Mouse (Mus musculus): ENCODE measurements at regions not wholly inside any gene's neighbourhood (a gene's known extent, or its start where the extent isn't known, plus 50 kb on each side); places are given as distances from the start of the nearest gene placed in this dataset.

DNA sequence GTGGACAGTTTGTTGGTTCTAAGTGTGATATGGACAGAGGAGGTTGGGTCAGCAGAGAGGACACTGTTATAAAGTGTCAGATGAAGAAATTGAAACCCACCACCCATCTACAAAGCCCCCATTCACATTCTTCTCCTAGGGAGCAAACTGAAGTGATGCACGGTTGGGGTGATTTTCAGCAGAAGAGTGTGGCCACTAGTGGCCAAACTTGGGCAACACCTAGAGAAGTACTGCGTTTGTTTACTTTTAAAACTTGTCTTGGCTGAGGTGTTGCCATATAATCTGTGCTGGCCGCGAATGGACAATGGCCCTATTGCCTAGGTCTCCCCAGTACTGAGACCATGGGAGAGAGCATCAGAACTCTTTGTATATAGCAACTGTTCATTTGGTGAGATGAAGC, 150.8 kb upstream of the Cox10 start:
- no peak for DNase-seq (ENCODE audit: low spot score)

DNA sequence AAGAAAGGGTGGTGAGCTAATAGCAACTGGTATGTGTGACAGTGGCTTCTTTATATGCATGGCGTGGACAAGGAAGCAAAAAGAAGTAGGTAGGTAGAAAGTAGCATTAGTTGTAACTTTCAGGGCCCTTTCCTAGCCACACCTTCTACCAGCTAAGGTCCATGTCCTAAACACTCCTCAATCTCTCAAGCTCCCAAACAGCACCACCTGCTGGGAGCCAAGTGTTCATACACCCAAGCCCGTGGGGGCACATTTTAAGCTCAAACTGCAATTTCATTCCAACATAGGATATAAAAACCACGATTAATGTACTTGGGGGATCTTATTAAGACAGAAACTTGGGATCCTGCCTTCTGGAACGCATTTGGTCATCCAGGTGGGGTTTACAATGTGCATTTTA, 141.6 kb upstream of the Cox10 start:
- peak; percentile 25 for DNase-seq (ENCODE audit: low spot score)

DNA sequence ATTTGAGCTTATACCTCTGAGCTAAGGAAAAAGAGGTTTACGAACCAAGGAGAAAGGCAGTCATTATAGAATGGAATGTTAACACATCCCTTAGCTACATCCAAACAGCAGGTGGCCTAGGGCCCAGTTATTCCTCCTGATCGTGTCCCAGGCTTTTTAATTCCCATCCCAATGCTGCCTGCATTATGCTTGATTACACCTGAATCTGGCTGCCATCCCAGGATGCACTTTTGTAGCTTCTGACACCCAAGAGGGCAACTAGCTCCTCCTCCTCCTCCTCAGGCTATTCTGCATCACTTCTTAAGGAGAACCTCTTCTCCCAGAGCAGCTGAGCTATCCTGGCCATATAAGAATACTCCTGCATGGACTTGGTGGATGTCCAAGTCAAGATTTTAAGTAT, 137.9 kb upstream of the Cox10 start:
- no peak for DNase-seq (ENCODE audit: low spot score)

DNA sequence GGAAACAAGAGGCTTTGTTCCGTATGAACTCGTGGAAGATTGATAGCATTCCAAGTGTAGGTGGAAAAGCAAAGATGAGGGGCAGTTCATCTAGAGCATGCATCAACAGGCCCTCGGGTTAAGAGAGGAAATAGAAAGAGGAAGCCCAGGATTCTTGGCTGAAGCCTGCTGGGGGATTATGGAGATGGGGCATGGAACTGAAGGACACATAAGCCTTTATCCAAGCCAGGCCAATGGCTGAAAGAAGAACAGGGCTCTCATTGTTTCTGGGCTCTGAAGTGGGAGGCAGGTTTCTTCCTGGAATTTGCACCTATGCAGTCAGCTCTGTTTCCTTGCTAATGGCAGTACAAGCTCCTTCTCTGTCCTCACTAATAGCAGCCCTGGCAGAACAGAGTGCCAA, 131.6 kb upstream of the Cox10 start:
- DNase-seq (ENCODE audit: low spot score): no peak

DNA sequence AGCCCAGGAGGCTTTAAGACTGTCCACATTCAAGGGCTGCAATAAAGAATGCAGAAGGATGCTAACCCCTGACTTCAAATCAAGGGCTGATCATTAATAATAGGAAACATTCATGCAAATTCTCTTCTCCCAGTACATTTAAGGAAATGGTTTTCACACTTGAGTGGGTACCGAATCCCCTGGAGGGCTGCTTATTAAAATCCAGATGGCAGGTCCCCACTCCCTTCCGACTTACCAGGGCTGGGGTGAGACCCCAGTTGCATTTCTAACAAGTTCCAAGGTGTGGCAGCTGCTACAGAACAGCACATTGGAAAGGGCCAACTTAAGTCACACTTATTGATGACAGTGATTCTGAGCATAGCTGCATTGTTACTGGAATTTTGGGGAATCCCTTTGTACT, 129.0 kb upstream of the Cox10 start:
- DNase-seq (ENCODE audit: low spot score): no peak

DNA sequence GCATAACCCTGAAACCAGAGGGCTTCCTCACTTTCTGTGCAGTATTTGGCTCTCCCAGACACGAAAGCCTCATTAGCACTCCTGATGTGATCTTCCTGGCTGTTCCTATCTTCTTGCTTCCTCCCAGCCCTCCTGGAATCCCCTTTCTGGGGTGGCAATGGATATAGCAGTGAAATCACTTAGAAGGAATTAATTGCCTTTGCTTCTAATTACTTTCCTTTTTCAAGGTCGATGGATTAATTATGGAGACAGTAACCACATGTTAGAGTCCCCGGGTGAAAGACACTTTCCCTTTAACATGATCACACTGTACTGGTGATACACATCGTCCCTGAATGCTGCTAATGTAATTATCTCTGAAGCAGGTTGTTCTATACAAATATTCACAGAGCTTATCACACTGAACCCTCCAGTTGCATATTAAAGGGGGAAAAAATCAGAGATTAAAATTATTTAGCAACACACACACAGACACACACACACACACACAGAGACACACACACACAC, 128.1 kb upstream of the Cox10 start:
- DNase-seq (ENCODE audit: low spot score): no peak

DNA sequence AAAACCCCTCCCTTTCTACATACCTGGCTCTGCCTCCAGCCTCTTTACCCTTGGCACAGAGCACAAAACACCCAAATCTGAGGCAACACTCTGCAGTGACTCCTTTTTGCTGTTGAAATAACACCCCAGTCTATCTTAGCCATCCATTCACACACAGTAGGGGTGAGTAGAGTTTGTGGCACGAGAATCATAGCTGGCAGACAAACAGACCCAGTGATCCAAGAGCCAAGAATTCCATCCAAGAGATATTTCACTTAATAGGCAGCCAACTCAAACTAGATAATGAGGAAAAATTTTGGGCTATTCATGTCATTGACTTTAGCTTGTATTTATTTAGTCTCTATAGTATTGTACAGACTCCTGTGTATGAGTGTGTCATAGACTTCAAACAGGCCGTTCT, 126.9 kb upstream of the Cox10 start:
- DNase-seq (ENCODE audit: low spot score): no peak

DNA sequence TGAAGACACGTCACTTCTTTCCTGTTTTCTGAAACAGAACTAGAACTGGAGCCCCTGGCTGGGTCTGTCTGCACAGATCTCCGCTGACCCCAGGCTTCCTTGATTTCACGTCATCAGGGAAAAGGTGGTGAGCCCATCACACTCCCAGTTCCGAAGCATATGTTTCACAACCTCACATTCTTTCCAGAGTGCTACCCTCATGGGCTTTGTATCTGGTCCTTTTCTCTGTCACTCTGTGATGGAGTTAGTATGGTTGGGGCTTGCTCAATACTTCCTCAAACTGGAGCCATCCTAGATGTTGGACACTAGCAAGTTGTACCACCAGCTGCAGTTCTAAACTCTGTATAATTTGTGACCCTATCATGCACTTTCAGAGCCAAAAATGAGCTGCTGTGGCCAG, 125.8 kb upstream of the Cox10 start:
- no peak for DNase-seq (ENCODE audit: low spot score)

DNA sequence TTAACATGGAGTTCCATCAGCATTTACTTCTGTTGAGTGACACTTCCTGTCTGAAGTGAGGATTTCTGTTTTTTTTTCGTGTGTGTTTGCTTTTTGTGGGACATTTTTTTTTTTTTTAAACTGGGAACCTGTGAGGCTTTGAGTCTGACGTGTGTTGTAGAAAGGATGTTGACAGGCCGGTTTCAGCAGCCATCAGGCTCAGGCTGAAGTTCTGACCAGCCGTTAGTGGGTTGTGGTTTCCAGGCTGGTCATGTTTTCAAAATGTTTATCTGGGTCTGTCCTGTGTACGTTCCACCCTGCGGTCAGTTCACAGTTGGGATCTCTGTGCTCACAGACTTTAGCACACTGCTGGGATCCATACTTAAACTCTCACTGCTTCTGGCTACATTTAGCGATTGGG, 125.0 kb upstream of the Cox10 start:
- DNase-seq (ENCODE audit: low spot score): no peak

DNA sequence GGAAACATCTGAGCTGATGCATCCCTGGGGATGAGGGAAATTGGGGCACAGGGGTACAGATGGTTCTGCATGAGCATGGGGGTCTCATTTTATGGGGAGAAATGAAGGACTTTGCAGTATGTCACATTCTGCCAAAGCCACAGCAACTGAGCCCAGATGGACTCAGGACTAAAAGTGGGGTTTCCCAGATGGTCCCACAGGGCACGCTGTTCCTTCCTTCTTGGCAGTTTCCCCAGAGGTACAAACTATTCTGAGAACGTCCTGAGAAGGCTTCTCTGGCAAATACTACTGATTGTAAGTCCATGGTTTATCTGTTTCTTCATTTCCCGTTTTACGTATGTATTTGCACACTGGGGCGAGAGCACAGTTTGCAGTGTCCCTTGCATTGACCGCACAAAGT, 121.6 kb upstream of the Cox10 start:
- no peak for DNase-seq (ENCODE audit: low spot score)

DNA sequence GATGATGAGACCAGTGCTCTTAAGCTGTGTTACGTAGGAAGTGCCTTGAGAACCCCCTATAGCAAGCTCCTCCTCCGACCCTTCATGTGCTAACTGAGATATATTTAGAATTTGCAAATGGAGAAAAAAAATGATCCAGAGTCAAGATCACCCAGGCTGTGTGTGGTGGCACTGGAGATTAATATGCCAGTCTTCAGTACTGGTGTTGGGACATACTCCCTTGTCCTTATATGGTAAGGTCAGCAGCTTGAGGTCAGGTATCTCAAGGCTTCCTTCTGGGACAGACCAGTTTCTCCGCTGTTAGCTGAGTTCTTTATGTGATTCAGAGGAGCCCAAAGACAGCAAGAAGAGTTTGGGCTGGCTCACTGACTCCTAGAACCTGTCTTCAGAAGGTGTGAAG, 116.0 kb upstream of the Cox10 start:
- DNase-seq (ENCODE audit: low spot score): no peak

DNA sequence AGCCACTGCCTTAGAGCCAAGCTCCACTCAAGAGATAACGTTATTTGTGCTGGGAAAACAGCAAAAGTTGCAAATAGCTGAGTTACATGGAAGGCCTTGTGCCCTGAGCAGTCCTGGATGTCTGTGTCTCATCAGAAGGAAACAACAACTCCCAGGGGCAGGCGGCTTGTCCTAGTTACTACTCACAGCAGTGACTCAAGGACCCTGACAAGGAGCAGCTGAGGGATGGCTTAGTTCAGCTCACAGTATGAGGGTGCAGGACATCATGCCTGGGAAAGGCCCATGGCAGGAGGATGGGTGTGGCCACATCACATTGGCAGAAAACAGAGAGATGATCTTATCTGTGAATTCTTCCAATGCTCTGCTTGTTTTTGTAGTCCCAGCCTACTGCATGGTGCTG, 109.4 kb upstream of the Cox10 start:
- DNase-seq (ENCODE audit: low spot score): no peak

DNA sequence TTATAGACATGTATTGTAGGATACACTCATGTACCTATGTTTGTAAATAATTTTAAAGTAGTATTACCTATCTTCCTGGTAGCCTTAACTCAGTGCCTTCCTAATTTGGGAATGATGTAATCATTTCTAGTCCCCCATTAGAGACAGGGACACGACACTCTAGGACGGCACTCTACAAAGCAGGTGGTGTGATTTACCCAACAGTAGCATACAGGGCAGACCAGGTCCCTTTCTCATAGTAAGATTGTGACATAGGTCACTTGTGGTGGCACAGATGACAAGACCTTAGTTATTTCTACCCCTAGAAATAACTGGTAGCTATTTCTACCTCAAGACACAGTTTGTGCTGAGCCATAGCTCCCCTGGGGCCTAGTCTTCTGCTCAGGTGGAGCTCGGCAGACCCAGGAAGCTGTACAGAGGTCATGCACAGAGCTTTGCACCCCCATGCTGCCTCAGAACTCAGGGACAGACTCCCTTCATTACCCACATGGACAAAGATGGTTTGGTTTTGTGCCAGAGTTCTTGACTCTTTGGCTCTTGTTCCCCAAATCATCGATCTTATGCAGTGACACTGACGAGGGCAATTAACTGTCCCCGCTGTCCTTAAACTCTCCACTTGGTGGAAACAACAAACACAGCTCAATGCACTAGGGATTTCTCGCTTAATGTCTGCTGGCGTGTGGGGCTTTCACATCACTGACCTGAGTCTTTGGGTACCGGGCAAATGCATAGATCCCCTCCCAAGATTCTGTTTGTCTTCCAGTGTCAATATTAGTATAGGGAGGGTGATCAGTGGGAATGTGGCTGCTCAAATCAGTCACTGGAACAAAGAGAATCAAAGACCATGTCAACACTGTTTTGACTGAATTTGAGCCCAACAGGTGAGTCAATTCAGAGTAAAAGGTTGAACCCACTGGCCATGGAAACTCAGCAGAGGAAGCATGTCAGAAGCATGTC, 108.5 kb upstream of the Cox10 start:
- DNase-seq (ENCODE audit: low spot score): no peak

DNA sequence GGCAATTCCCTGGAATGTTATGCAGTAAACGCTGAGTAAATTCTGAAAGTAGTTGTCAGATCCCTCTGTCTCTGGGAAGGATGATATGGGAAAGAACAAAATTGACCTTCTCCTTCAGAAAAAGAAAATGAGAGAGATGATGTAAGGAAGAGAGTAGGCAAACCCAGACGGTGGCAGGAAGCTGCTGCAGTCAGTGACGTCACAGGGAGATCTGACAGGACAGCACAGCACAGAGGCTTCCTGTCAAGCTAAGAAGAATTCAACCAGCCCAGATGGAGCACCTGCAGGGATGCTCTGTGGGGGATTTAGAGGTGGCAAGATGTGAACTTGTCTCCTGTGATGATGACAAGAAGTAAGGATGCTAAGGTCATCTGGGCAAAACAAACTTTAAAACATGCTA, 107.7 kb upstream of the Cox10 start:
- peak; percentile 64 for DNase-seq (ENCODE audit: low spot score)

DNA sequence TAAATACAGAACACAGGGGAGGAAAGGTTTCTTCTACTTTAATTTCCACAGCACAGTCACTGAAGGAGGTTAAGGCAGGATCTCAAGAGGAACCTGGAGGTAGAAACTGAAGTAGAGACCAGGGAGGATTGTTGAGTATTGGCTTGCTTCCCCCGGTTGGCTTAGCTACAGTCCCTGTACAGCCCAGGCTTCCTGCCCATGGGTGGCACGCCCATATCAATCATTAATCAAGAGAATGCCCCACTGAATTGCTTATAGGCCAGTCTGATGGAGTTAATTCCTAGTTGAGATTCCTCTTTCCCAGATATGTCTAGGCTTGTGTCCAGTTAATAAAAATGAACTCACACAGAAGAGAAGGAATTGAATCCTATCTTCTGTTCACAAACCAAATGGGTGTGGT, 107.3 kb upstream of the Cox10 start:
- DNase-seq (ENCODE audit: low spot score): no peak

DNA sequence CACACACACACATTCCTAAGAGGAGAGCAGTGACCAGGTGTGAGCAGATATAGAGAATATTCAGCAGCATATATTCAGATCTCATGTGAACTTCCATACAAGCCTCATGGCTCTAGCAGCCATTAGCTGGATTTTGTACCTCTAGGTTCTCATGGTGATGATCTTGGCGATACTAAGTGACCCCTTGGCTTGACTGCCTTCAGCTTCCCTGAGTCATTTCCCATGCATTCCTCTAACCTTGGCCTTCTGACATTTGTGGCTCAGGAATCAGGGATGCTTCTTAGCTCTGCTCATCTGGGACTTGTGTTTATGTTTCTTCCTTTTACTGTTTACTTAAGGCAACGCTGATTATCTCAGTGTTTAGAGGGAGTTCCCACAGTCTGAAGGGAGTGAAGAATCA, 100.8 kb upstream of the Cox10 start:
- DNase-seq (ENCODE audit: low spot score): no peak

DNA sequence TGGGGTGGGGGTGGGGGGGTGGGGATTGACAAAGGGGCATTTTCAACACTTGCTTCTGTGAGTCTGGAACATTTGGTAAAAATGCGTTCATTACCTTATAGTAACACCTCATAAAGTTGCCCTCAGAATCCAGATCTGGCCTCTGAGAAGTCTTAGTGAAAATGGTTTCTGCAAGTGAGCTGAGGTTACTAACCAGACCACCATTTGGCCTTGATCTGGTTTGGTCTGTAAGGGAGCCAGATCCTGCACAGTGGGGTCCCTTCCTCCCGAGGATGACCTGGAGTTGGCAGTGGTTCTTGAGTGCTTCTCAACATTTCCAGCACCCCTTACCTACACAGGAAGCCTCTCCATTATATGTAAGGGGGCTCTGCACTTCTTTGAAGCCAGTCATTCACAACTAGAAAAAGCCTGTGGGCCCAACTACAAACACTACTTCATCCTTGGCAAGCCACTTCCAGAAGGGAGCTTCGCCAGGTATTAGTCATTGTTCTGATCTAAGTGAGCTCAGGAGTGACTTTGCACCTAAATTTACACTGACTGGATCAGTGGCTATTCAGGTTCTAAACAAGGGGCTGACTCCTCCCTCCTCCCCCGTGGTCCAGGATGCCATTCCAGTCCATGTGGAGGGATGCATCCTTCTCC, 94.3 kb upstream of the Cox10 start:
- no peak for DNase-seq (ENCODE audit: low spot score)

DNA sequence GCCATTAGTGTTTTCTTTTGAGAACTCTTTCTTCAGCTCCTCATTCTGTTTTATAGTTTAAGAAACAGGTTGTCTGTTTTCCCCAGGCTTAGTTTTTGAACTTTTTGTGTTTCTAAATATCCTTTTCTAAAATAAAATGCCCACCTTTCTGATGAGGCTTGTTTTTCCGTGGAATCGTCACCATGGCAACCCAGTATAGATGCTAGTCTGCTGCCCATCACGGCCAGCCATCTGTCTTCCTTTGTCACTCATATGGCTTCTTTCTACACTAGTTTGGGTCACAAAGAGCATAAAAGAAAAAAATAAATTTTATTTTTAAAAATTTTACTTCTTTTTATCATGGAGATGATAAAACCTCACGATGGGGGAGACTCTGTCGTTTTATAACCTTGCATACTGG, 93.7 kb upstream of the Cox10 start:
- no peak for DNase-seq (ENCODE audit: low spot score)

DNA sequence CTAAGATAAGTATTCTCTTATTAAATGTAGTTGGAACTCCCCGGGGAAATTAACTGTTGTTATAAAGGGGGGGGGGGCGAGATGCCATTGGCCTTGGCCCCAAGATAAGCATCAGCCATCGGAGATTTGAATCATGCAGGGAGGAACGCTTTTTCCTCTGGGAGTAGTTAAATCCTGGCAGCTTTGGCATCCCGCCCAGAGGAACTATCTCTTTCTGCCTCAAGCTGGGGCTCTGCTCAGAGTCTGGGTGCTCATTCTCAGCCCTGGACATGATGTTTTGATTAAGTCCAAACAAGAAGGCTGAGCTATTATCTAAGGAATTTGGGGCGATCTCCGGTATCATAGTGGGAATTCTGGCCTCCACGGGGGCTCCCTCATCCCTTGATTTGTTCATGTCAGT, 89.4 kb upstream of the Cox10 start:
- DNase-seq (ENCODE audit: low spot score): no peak

DNA sequence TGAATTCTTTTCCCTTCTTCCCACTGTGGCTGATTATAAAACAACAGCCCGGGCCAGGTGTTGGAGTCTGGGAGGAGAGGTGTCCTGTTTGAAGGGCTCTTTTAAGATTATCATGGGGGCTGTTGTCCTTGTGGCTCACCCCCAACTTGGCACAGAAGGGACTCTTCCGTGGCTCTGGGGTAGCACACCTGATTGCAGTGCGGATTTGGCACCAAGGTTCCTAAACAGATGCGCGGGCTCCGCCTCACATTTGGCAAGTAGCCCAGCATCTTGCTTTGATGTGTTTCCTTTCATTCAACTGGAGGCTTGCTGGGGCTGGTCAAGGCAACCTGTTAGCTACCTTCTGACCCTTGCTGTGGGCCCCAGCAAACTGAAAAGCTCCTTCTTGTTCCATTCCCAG, 85.5 kb upstream of the Cox10 start:
- DNase-seq (ENCODE audit: low spot score): no peak

DNA sequence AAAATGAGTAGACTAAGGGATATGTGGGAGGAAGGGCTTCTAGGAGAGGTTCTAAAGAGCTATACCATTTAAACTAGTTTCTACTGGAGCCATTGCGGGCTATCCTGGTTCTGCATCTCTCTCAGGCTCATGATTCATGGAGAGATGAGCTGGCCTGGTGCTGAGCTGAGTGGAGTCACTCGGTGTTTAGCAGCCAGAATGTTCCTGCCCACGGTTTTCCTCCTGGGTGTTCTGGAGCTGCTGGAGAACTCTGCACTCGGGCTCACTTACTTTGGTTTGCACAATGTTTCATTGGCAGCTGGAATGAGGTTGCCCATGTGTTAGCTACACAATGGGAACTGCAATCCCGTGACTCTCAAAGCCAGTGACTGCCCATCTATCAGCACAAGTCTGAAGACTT, 79.0 kb upstream of the Cox10 start:
- DNase-seq (ENCODE audit: low spot score): no peak

DNA sequence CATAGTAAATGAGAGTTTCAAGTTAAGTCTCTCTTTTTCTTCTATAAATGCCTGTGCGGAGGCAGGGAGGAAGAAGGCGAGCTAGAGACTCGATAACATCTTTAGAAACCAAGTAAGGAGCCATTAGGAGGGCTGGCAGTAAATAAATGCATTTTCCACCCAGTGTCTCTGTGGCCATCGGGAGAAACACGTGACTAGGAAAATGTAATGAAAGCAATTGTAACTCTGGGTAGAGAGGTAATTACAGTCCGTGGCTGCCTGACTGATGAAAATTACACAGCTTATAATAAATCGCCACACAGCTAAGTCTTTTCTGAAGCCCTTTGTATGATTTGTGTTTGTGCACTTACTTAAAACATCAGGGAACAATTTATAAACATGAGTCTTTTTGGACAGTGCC, 77.4 kb upstream of the Cox10 start:
- DNase-seq (ENCODE audit: low spot score): no peak

DNA sequence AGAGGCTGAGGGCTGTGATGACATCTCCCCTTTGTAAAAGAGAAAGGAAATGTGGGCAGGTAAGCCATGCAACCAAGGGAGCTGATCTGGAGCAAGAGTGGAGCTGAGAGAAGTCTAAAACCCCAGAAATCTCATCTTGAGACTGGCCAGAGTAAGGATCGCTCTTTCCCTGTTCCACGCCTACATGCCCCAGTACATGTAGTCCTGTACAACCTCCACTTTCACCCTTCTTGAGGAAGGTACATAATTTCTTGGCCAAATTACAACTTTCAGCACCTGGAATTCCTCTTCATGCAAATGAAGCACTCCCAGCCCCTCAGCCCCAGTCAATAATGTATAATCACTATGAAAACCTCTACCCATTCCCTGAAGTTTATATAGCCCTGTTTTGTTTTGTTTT, 60.2 kb upstream of the Cox10 start:
- no peak for DNase-seq (ENCODE audit: low spot score)

DNA sequence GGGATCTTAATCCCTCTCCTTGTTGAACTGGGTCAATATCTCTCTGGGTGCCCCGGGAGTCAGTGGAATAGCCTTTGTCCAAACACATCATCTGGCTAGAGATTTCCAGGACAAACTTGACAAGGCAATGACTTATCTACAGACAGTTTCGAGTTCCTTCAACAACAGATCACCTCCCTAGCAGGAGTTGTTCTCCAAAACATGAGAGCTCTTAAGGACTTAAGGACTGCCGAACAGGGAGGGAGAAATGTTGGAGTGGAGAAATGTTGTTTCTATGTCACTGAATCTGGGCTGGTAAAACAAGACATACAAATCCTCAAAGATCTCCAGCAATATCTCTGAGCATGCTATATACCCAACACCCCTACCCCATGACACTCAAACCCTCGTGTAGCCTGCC, 59.7 kb upstream of the Cox10 start:
- DNase-seq (ENCODE audit: low spot score): no peak
